Mouse (Mus musculus) heart, adult 2 months (tissue): ENCODE results near the gene Col2a1.

Experiments
- CTCF ChIP-seq: fragments of 200-600 bp; IDR thresholded peaks from 2 replicates; pipeline ENCODE4 v1.8.1; 2022; ENCODE audit warnings: antibody characterized with exemption, mild to moderate bottlenecking, moderate library complexity
- EP300 ChIP-seq: fragments of 200-500 bp; IDR thresholded peaks from 2 replicates; pipeline ENCODE4 v1.6.1; 2011; ENCODE audit warnings: low read depth, low read length, control low read depth; ENCODE audit not compliant: insufficient read depth
- POLR2A ChIP-seq: fragments of 200-500 bp; IDR thresholded peaks from 2 replicates; pipeline ENCODE4 v1.6.1; 2011; ENCODE audit warnings: mild to moderate bottlenecking, low read depth, low read length, control low read depth; ENCODE audit not compliant: insufficient read depth

DNA sequence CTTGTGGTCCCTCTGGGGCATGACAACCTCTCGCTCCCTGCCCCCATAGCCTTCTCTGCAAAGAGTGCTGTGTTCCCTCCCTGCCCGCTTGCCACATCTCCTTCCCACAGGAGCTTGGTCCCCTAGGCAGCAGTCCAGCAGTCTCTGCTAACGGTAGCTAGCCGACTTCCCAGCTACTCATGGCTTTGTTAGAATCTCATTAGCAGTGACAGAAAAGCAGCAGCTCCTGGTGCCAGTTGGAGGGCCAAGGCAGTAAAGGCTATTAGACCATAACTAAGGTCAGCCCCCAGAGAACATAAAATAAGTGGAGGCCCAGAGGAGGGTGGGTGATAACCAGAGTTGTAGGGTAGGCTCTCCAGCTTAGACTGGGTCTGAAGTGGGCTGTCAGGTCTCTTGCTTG is 21.1 kb upstream of the Col2a1 start:
- TF ChIP-seq CTCF: no peak
- TF ChIP-seq EP300: no peak
- no peak for TF ChIP-seq POLR2A
